Mouse (Mus musculus) lung, embryonic 16.5 days (tissue): ENCODE measurements around the gene Slc37a2. TPM values are rescaled to one million over a fixed set of nuclear protein-coding genes. Genes with fewer than 3 reads are reported as not detected.
"Not testable (repeated sequence)": the region's sequence is repeated elsewhere in the genome, so short reads cannot be mapped to it uniquely, and the experiment has no call there.

Experiments
- ATAC-seq: fragments of 200-750 bp; cut with Nextera tagmentation; 2 replicates; pipeline ENCODE4 v1.8.0; 2017; ENCODE audit warnings: low read depth, mild to moderate bottlenecking, moderate library complexity
- H3K27ac ChIP-seq: fragments of 300-500 bp; sonication (generic); 2 replicates; pipeline ENCODE4 v1.5.1; 2014; ENCODE audit warnings: mild to moderate bottlenecking, control low read depth, low read length
- H3K27me3 ChIP-seq: fragments of 300-500 bp; sonication (generic); 2 replicates; pipeline ENCODE4 v1.6.1; 2014; ENCODE audit warnings: low read depth, low read length, mixed read lengths; ENCODE audit not compliant: control insufficient read depth, insufficient read depth
- H3K36me3 ChIP-seq: fragments of 300-500 bp; sonication (generic); 2 replicates; pipeline ENCODE4 v1.6.1; 2014; ENCODE audit warnings: low read length; ENCODE audit not compliant: control insufficient read depth, insufficient read depth
- H3K4me1 ChIP-seq: fragments of 300-500 bp; sonication (generic); replicated peaks from 2 replicates; pipeline ENCODE4 v1.6.1; 2014; ENCODE audit warnings: low read length, mixed read lengths; ENCODE audit not compliant: control insufficient read depth, insufficient read depth
- H3K4me2 ChIP-seq: fragments of 300-500 bp; sonication (generic); 2 replicates; pipeline ENCODE4 v1.6.1; 2014; ENCODE audit warnings: low read depth, low read length, control low read depth
- H3K4me3 ChIP-seq: fragments of 300-500 bp; sonication (generic); 2 replicates; pipeline ENCODE4 v1.5.1; 2014; ENCODE audit warnings: mild to moderate bottlenecking, low read length, control low read depth
- H3K9ac ChIP-seq: fragments of 300-500 bp; sonication (generic); 2 replicates; pipeline ENCODE4 v1.6.1; 2014; ENCODE audit warnings: low read length, control low read depth
- H3K9me3 ChIP-seq: fragments of 300-500 bp; sonication (generic); 2 replicates; pipeline ENCODE4 v1.6.1; 2016; ENCODE audit warnings: low read length; ENCODE audit not compliant: control insufficient read depth
- WGBS: fragments of 180-500 bp; shearing (Covaris S2); extraction: QIAGEN DNeasy Blood & Tissue Kit; methylation state at CpG from one replicate; pipeline ENCODE4 v1.1.7; 2014; 5-methylcytosine and 5-hydroxymethylcytosine counted together
- polyA plus RNA-seq: library from polyadenylated mRNA; unstranded; fragments of >200 nt; fragmentation: Nextera tagmentation; extraction: Ambion mirVana; gene quantifications from 2 replicates; pipeline ENCODE4 v1.2.1, GENCODE M21; 2015

Gene Slc37a2
- polyA plus RNA-seq: 2.0 and 2.4 TPM in 2 replicates

- ATAC-seq: peak; percentile 91
- H3K27ac ChIP-seq: no peak within 1 kb of the TSS; the same call in 1 of the 2 replicates
- peak within 1 kb of the TSS; percentile 53 for H3K4me3 ChIP-seq
- H3K9me3 ChIP-seq: no peaks in the 10 kb centered on the region
- H3K36me3 ChIP-seq: no peaks in the 10 kb centered on the region
- peaks cover 6% of the 10 kb centered on the region for H3K4me1 ChIP-seq
- peak within 1 kb of the TSS; percentile 61 for H3K9ac ChIP-seq
- H3K4me2 ChIP-seq: peak within 1 kb of the TSS; percentile 92
- no peaks in the 10 kb centered on the region for H3K27me3 ChIP-seq
- 1% methylated on average over 38 of the region's 38 CpGs for WGBS
These were observed at the start of gene Slc37a2 for GRCm38 (mm10) chr9:37255149-37255888. TSS of gene Slc37a2 (minus strand) at chr9:37255738.

GRCm38 (mm10) chr9:37301720-37302119, 46.2 kb upstream of the Slc37a2 start:
- Histone ChIP-seq H3K27me3 (no peaks in the 10 kb centered on the region), H3K36me3 (no peaks in the 10 kb centered on the region), H3K4me1 (no peaks in the 10 kb centered on the region), H3K4me2 (no peak overlapping the region), H3K9me3 (no peaks in the 10 kb centered on the region), H3K9ac (no peak overlapping the region), H3K27ac (no peak overlapping the region), H3K4me3 (no peak overlapping the region)
- WGBS: 77% methylated on average over 1 of the region's 1 CpGs
- no peak for ATAC-seq

GRCm38 (mm10) chr9:37300501-37300900, 45.0 kb upstream of the Slc37a2 start:
- 41% methylated on average over 1 of the region's 1 CpGs for WGBS

GRCm38 (mm10) chr9:37295586-37295985, 40.0 kb upstream of the Slc37a2 start:
- no peak for ATAC-seq

More at GRCm38 (mm10) chr9:37300501-37300900, 45.0 kb upstream of the Slc37a2 start:
- H3K9ac ChIP-seq, H3K4me2 ChIP-seq, ATAC-seq, H3K27ac ChIP-seq, H3K4me1 ChIP-seq, H3K27me3 ChIP-seq, H3K4me3 ChIP-seq, H3K36me3 ChIP-seq, H3K9me3 ChIP-seq: not testable (repeated sequence)

GRCm38 (mm10) chr9:37266622-37267021, 11.1 kb upstream of the Slc37a2 start:
- ATAC-seq: no peak
- Histone ChIP-seq H3K27me3 (no peaks in the 10 kb centered on the region), H3K27ac (no peak overlapping the region), H3K9ac (no peak overlapping the region), H3K4me1 (no peaks in the 10 kb centered on the region), H3K4me3 (no peak overlapping the region), H3K36me3 (no peaks in the 10 kb centered on the region), H3K4me2 (no peak overlapping the region), H3K9me3 (no peaks in the 10 kb centered on the region)
- WGBS: 78% methylated on average over 2 of the region's 2 CpGs

More at GRCm38 (mm10) chr9:37295586-37295985, 40.0 kb upstream of the Slc37a2 start:
- H3K36me3 ChIP-seq: no peaks in the 10 kb centered on the region
- no peaks in the 10 kb centered on the region for H3K4me1 ChIP-seq
- no peak overlapping the region for H3K4me3 ChIP-seq
- no peaks in the 10 kb centered on the region for H3K9me3 ChIP-seq
- H3K4me2 ChIP-seq: no peak overlapping the region
- no peak overlapping the region for H3K27ac ChIP-seq
- no peaks in the 10 kb centered on the region for H3K27me3 ChIP-seq
- H3K9ac ChIP-seq: no peak overlapping the region

- ATAC-seq: peak; percentile 70
- Histone ChIP-seq H3K27me3 (no peaks in the 10 kb centered on the region), H3K4me3 (peak overlapping the region; percentile 53), H3K9ac (peak overlapping the region; percentile 61), H3K27ac (no peak overlapping the region; the same call in 1 of the 2 replicates), H3K36me3 (no peaks in the 10 kb centered on the region), H3K4me2 (peak overlapping the region; percentile 92), H3K9me3 (no peaks in the 10 kb centered on the region), H3K4me1 (peaks cover 6% of the 10 kb centered on the region)
- 25% methylated on average over 7 of the region's 7 CpGs for WGBS
These were observed 319 bp upstream of the Slc37a2 start for GRCm38 (mm10) chr9:37255889-37256225.

- WGBS: 20% methylated on average over 6 of the region's 6 CpGs
- Histone ChIP-seq H3K9ac (peak overlapping the region; percentile 61), H3K36me3 (no peaks in the 10 kb centered on the region), H3K4me3 (peak overlapping the region; percentile 53), H3K4me2 (peak overlapping the region; percentile 92), H3K4me1 (peaks cover 6% of the 10 kb centered on the region), H3K9me3 (no peaks in the 10 kb centered on the region), H3K27ac (no peak overlapping the region), H3K27me3 (no peaks in the 10 kb centered on the region)
- ATAC-seq: no peak
These were observed 917 bp downstream of the Slc37a2 start for GRCm38 (mm10) chr9:37254531-37255110.

GRCm38 (mm10) chr9:37250631-37251030, 4.9 kb downstream of the Slc37a2 start:
- 66% methylated on average over 6 of the region's 6 CpGs for WGBS
- H3K4me3 ChIP-seq: no peak overlapping the region
- no peak overlapping the region for H3K9ac ChIP-seq
- H3K4me2 ChIP-seq: no peak overlapping the region
- no peaks in the 10 kb centered on the region for H3K27me3 ChIP-seq
- no peak overlapping the region for H3K27ac ChIP-seq
- H3K9me3 ChIP-seq: no peaks in the 10 kb centered on the region
- peaks cover 4% of the 10 kb centered on the region for H3K4me1 ChIP-seq
- ATAC-seq: no peak
- H3K36me3 ChIP-seq: no peaks in the 10 kb centered on the region

- Histone ChIP-seq H3K27ac (no peak overlapping the region), H3K9me3 (no peaks in the 10 kb centered on the region), H3K9ac (no peak overlapping the region), H3K4me3 (no peak overlapping the region), H3K4me1 (peaks cover 3% of the 10 kb centered on the region), H3K36me3 (no peaks in the 10 kb centered on the region), H3K4me2 (no peak overlapping the region), H3K27me3 (no peaks in the 10 kb centered on the region)
- no peak for ATAC-seq
- WGBS: 68% methylated on average over 3 of the region's 3 CpGs
These were observed 5.6 kb downstream of the Slc37a2 start for GRCm38 (mm10) chr9:37249976-37250375.
